Comparison of ENCODE assay signal across 18 mouse cellular contexts in the genomic region with DNA sequence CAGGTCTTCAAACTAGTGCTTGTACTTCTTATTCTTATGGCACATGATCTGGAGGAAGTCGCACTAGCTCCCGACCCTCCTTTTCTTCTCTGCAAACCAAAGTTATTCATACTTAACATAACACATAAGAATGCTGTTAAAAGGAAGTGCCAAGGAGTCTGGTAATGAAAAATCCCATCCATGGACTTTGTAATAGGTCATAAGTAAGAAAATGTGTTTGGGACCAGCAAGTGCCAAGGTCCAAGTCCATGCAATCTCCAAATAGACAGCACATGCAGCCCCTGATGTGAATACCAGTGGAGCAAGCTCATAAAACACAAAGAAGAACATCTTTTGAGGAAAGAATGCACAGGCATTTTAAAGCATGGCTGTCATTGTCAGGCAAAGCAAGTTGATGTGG.
"Had no signal": no experiment of that assay in that cellular context is flagged by ENCODE, and none has a peak within 500 bp of the region (broad histone marks: within the 10 kb centered on the region; RNA-seq: fewer than 3 reads in every experiment).

No protein-coding gene starts in this region.

- H3K36me3 ChIP-seq: midbrain, embryonic 10.5 days; midbrain, embryonic 12.5 days; neural tube, embryonic 13.5 days; neural tube, embryonic 15.5 days had no signal

- H3K4me2 ChIP-seq: lung, embryonic 14.5 days; midbrain, embryonic 12.5 days; neural tube, embryonic 13.5 days; neural tube, embryonic 15.5 days had no signal

- H3K27me3 ChIP-seq: neural tube, embryonic 13.5 days; neural tube, embryonic 15.5 days had no signal

- DNase-seq: lung, embryonic 14.5 days; lung, postnatal 10 days; lung, postnatal 4 days; midbrain, embryonic 14.5 days; retina, postnatal 1 day; right cerebral cortex, adult 18-20 months; right cerebral cortex, postnatal 25 days; right cerebral cortex, postnatal 4 days; spleen, adult 18-20 months; thymus, adult 18-20 months; thymus, postnatal 14 days; thymus, postnatal 36 days had no signal

- H3K9ac ChIP-seq: lung, embryonic 14.5 days; midbrain, embryonic 12.5 days; neural tube, embryonic 13.5 days; neural tube, embryonic 15.5 days had no signal

- H3K27ac ChIP-seq: midbrain, embryonic 10.5 days; midbrain, embryonic 12.5 days; neural tube, embryonic 13.5 days; neural tube, embryonic 15.5 days had no signal

- H3K4me3 ChIP-seq: midbrain, embryonic 10.5 days; midbrain, embryonic 12.5 days; myocyte; neural tube, embryonic 13.5 days; neural tube, embryonic 15.5 days had no signal

- H3K9me3 ChIP-seq: midbrain, embryonic 10.5 days; midbrain, embryonic 12.5 days; neural tube, embryonic 13.5 days; neural tube, embryonic 15.5 days had no signal

- ATAC-seq: midbrain, embryonic 16.5 days had no signal
